ENCODE assay signal across 19 mouse cellular contexts in genomic region chr16:42014937-42015336, GRCm38 (mm10).
DNase-seq lines count a peak whose midpoint lies in the region; ATAC-seq and TF ChIP-seq lines count a peak whose summit lies in the region.
"Had no signal": no experiment of that assay in that cellular context is flagged by ENCODE, and none has a peak within 500 bp of the region (broad histone marks: within the 10 kb centered on the region; RNA-seq: fewer than 3 reads in every experiment).

No protein-coding gene starts in this region.

- TF ChIP-seq POLR2A in liver, adult 2 months (IDR thresholded peaks at IDR 0.05; ENCODE audit: extremely low read depth, insufficient read depth, low read length) = no peak

- no peak overlapping the region for H3K9ac ChIP-seq in liver, adult 2 months (ENCODE audit: low read depth, low read length)
- H3K9ac ChIP-seq in liver, embryonic 11.5 days (ENCODE audit: low read depth, low read length) = no peak overlapping the region
- H3K9ac ChIP-seq in midbrain, embryonic 14.5 days (replicated peaks; ENCODE audit: low read length) = no peak overlapping the region
- no peak overlapping the region for H3K9ac ChIP-seq in kidney, embryonic 16.5 days (replicated peaks; ENCODE audit: low read length)
- H3K9ac ChIP-seq: embryonic facial prominence, embryonic 15.5 days; liver, embryonic 13.5 days; lung, embryonic 14.5 days had no signal

- WGBS in liver, adult 2 months = 41% methylated on average over 5 of the region's 5 CpGs
- 60% methylated on average over 5 of the region's 5 CpGs for WGBS in liver, embryonic 11.5 days
- 30% methylated on average over 5 of the region's 5 CpGs for WGBS in midbrain, embryonic 14.5 days
- 44% methylated on average over 5 of the region's 5 CpGs for WGBS in kidney, embryonic 16.5 days

- H3K9me3 ChIP-seq in liver, embryonic 11.5 days (ENCODE audit: control insufficient read depth, low read length) = no peaks in the 10 kb centered on the region
- H3K9me3 ChIP-seq in midbrain, embryonic 14.5 days (ENCODE audit: control insufficient read depth, low read length) = no peaks in the 10 kb centered on the region
- H3K9me3 ChIP-seq in kidney, embryonic 16.5 days (ENCODE audit: low read length) = no peaks in the 10 kb centered on the region
- H3K9me3 ChIP-seq: embryonic facial prominence, embryonic 15.5 days; liver, embryonic 13.5 days had no signal

- no peaks in the 10 kb centered on the region for H3K4me1 ChIP-seq in liver, adult 2 months (ENCODE audit: control insufficient read depth, insufficient read depth, low read length)
- H3K4me1 ChIP-seq in liver, embryonic 11.5 days (replicated peaks; ENCODE audit: control insufficient read depth, insufficient read depth, low read length) = no peaks in the 10 kb centered on the region
- 0 out of 2 replicates have a peak, but pooled peaks cover 4% of the 10 kb centered on the region for H3K4me1 ChIP-seq in midbrain, embryonic 14.5 days (ENCODE audit: control insufficient read depth, insufficient read depth, low read length)
- H3K4me1 ChIP-seq in kidney, embryonic 16.5 days (ENCODE audit: insufficient read depth, low read length) = no peaks in the 10 kb centered on the region
- H3K4me1 ChIP-seq: embryonic facial prominence, embryonic 15.5 days; liver, embryonic 13.5 days had no signal

- H3K27ac ChIP-seq in liver, adult 2 months (replicated peaks; ENCODE audit: insufficient read depth, low read depth, low read length) = no peak overlapping the region
- no peak overlapping the region for H3K27ac ChIP-seq in liver, embryonic 11.5 days (ENCODE audit: low read depth, low read length)
- H3K27ac ChIP-seq in midbrain, embryonic 14.5 days (replicated peaks; ENCODE audit: low read depth, low read length) = peak overlapping the region; percentile 14; the same call in 1 of the 2 replicates
- no peak overlapping the region for H3K27ac ChIP-seq in kidney, embryonic 16.5 days (ENCODE audit: low read length)
- H3K27ac ChIP-seq: embryonic facial prominence, embryonic 15.5 days; liver, embryonic 13.5 days had no signal

- H3K4me3 ChIP-seq in liver, adult 2 months (ENCODE audit: insufficient read depth, low read depth, low read length) = no peak overlapping the region
- no peak overlapping the region for H3K4me3 ChIP-seq in liver, embryonic 11.5 days (ENCODE audit: low read depth, low read length)
- no peak overlapping the region for H3K4me3 ChIP-seq in midbrain, embryonic 14.5 days (replicated peaks; ENCODE audit: low read depth, low read length)
- H3K4me3 ChIP-seq in kidney, embryonic 16.5 days (ENCODE audit: low read length) = no peak overlapping the region
- H3K4me3 ChIP-seq: embryonic facial prominence, embryonic 15.5 days; liver, embryonic 13.5 days had no signal

- peak; percentile 45 to 49 for DNase-seq in cerebellum, postnatal 25 days
- no peak for DNase-seq in cerebellum, postnatal 4 days (ENCODE audit: low spot score in 2 of 2)
- peak; percentile 15 for DNase-seq in liver, adult 2 months (ENCODE audit: extremely low read depth, low read depth, low spot score)
- DNase-seq in liver, embryonic 11.5 days (ENCODE audit: low spot score) = no peak
- peak; percentile 8 for DNase-seq in embryo, embryonic 10.5 days (ENCODE audit: low spot score)
- peak; percentile 47 for DNase-seq in midbrain, embryonic 14.5 days
- no peak for DNase-seq in right cerebral cortex, postnatal 4 days
- DNase-seq: adrenal gland, postnatal 36 days; B cell, adult 2 months; heart, postnatal 36 days; kidney, adult 9 months; kidney, postnatal 4 days; layer of hippocampus, adult 9-11 months; liver, embryonic 13.5 days; lung, embryonic 14.5 days; lung, postnatal 36 days; thymus, postnatal 4 days had no signal

- TF ChIP-seq CTCF in liver, adult 2 months (IDR thresholded peaks at IDR 0.05; ENCODE audit: low read depth, low read length) = no peak

- H3K79me2 ChIP-seq in liver, adult 2 months (ENCODE audit: control insufficient read depth, insufficient read depth, low read length) = no peaks in the 10 kb centered on the region

- no peak overlapping the region for H3K4me2 ChIP-seq in liver, embryonic 11.5 days
- H3K4me2 ChIP-seq in midbrain, embryonic 14.5 days (ENCODE audit: low read length) = no peak overlapping the region
- no peak overlapping the region for H3K4me2 ChIP-seq in kidney, embryonic 16.5 days (replicated peaks; ENCODE audit: low read depth, low read length)
- H3K4me2 ChIP-seq: embryonic facial prominence, embryonic 15.5 days; liver, embryonic 13.5 days; lung, embryonic 14.5 days had no signal

- no peak for ATAC-seq in liver, embryonic 11.5 days (replicated peaks; ENCODE audit: low FRiP score)
- ATAC-seq in midbrain, embryonic 14.5 days (ENCODE audit: low FRiP score, low TSS enrichment) = no peak
- no peak for ATAC-seq in kidney, embryonic 16.5 days (ENCODE audit: low FRiP score, low TSS enrichment)

- no peaks in the 10 kb centered on the region for H3K36me3 ChIP-seq in liver, adult 2 months (ENCODE audit: control insufficient read depth, insufficient read depth, low read length)
- H3K36me3 ChIP-seq in liver, embryonic 11.5 days (ENCODE audit: control insufficient read depth, insufficient read depth, low read length) = no peaks in the 10 kb centered on the region
- no peaks in the 10 kb centered on the region for H3K36me3 ChIP-seq in midbrain, embryonic 14.5 days (ENCODE audit: control insufficient read depth, insufficient read depth, low read length)
- no peaks in the 10 kb centered on the region for H3K36me3 ChIP-seq in kidney, embryonic 16.5 days (ENCODE audit: insufficient read depth, low read length)
- H3K36me3 ChIP-seq: embryonic facial prominence, embryonic 15.5 days; liver, embryonic 13.5 days had no signal

- H3K27me3 ChIP-seq in liver, adult 2 months (ENCODE audit: control insufficient read depth, insufficient read depth, low read length) = no peaks in the 10 kb centered on the region
- H3K27me3 ChIP-seq in liver, embryonic 11.5 days (replicated peaks; ENCODE audit: control insufficient read depth, insufficient read depth, low read length) = no peaks in the 10 kb centered on the region
- no peaks in the 10 kb centered on the region for H3K27me3 ChIP-seq in midbrain, embryonic 14.5 days (ENCODE audit: control insufficient read depth, insufficient read depth, low read length)
- no peaks in the 10 kb centered on the region for H3K27me3 ChIP-seq in kidney, embryonic 16.5 days (ENCODE audit: insufficient read depth, low read length)
- H3K27me3 ChIP-seq: embryonic facial prominence, embryonic 15.5 days; liver, embryonic 13.5 days had no signal

Comparison
In these comparisons a context has a peak if more than half of its experiments do, and no peak if none do; other contexts are left out.
1. DNase-seq: peak in cerebellum, postnatal 25 days (2 of 2), liver, adult 2 months (single experiment), embryo, embryonic 10.5 days (single experiment) and midbrain, embryonic 14.5 days (single experiment); none in cerebellum, postnatal 4 days (0 of 2), liver, embryonic 11.5 days (single experiment) and right cerebral cortex, postnatal 4 days (single experiment).